Mouse (Mus musculus): ENCODE measurements around the gene Myadm. TPM values are rescaled to one million over a fixed set of nuclear protein-coding genes. Genes with fewer than 3 reads are reported as not detected.

Gene Myadm
- polyA plus RNA-seq, 1 experiment from 2014 or later = 105 TPM

GRCm38 (mm10) chr7:3302556-3303275 lies 13.8 kb downstream of the Myadm start:
- no peak for ATAC-seq (ENCODE audit: insufficient number of reproducible peaks, low FRiP score, low TSS enrichment, low read depth)
- Histone ChIP-seq H3K4me2 (replicated peaks) (peak overlapping the region; percentile 65), H3K27me3 (peaks cover 53% of the 10 kb centered on the region), H3K4me3 (replicated peaks) (peak overlapping the region; percentile 37), H3K9ac (no peak overlapping the region), H3K36me3 (peaks cover 13% of the 10 kb centered on the region; the same call in 1 of the 2 replicates), H3K27ac (replicated peaks) (no peak overlapping the region), H3K4me1 (peaks cover 25% of the 10 kb centered on the region), H3K9me3 (replicated peaks) (no peaks in the 10 kb centered on the region)
- 2% methylated on average over 16 of the region's 16 CpGs for WGBS

GRCm38 (mm10) chr7:3303276-3303781 lies 14.4 kb downstream of the Myadm start:
- H3K9ac ChIP-seq = no peak overlapping the region

GRCm38 (mm10) chr7:3303789-3304188 lies 14.9 kb downstream of the Myadm start:
- WGBS = 4% methylated on average over 12 of the region's 12 CpGs
- ATAC-seq (ENCODE audit: insufficient number of reproducible peaks, low FRiP score, low TSS enrichment, low read depth) = no peak
- no peak overlapping the region for H3K9ac ChIP-seq

More at GRCm38 (mm10) chr7:3303276-3303781, 14.4 kb downstream of the Myadm start:
- Histone ChIP-seq H3K36me3 (0 out of 2 replicates have a peak, but pooled peaks cover 7% of the 10 kb centered on the region), H3K4me2 (replicated peaks) (peak overlapping the region; percentile 65), H3K4me3 (replicated peaks) (peak overlapping the region; percentile 37), H3K27me3 (peaks cover 54% of the 10 kb centered on the region), H3K27ac (replicated peaks) (no peak overlapping the region), H3K9me3 (replicated peaks) (no peaks in the 10 kb centered on the region), H3K4me1 (peaks cover 25% of the 10 kb centered on the region)
- under 1% methylated on average over 28 of the region's 29 CpGs for WGBS
- ATAC-seq (ENCODE audit: insufficient number of reproducible peaks, low FRiP score, low TSS enrichment, low read depth) = peak; percentile 49; the same call in 1 of the 2 replicates

GRCm38 (mm10) chr7:3304298-3304697 lies 15.4 kb downstream of the Myadm start:
- H3K4me2 ChIP-seq (replicated peaks) = no peak overlapping the region
- H3K27me3 ChIP-seq = peaks cover 54% of the 10 kb centered on the region
- H3K4me1 ChIP-seq = peaks cover 25% of the 10 kb centered on the region
- H3K9ac ChIP-seq = no peak overlapping the region
- WGBS = 3% methylated on average over 10 of the region's 10 CpGs
- no peaks in the 10 kb centered on the region for H3K36me3 ChIP-seq
- ATAC-seq (ENCODE audit: insufficient number of reproducible peaks, low FRiP score, low TSS enrichment, low read depth) = no peak
- H3K27ac ChIP-seq (replicated peaks) = no peak overlapping the region
- no peaks in the 10 kb centered on the region for H3K9me3 ChIP-seq (replicated peaks)
- no peak overlapping the region for H3K4me3 ChIP-seq (replicated peaks)

More at GRCm38 (mm10) chr7:3303789-3304188, 14.9 kb downstream of the Myadm start:
- H3K9me3 ChIP-seq (replicated peaks) = no peaks in the 10 kb centered on the region
- H3K36me3 ChIP-seq = 0 out of 2 replicates have a peak, but pooled peaks cover 2% of the 10 kb centered on the region
- H3K4me1 ChIP-seq = peaks cover 25% of the 10 kb centered on the region
- peak overlapping the region; percentile 65 for H3K4me2 ChIP-seq (replicated peaks)
- H3K4me3 ChIP-seq (replicated peaks) = peak overlapping the region; percentile 37
- no peak overlapping the region for H3K27ac ChIP-seq (replicated peaks)
- peaks cover 54% of the 10 kb centered on the region for H3K27me3 ChIP-seq

- Histone ChIP-seq H3K4me2 (replicated peaks) (no peak overlapping the region), H3K4me3 (replicated peaks) (no peak overlapping the region), H3K27ac (replicated peaks) (no peak overlapping the region), H3K4me1 (peaks cover 25% of the 10 kb centered on the region), H3K27me3 (peaks cover 47% of the 10 kb centered on the region), H3K9ac (no peak overlapping the region), H3K9me3 (replicated peaks) (no peaks in the 10 kb centered on the region), H3K36me3 (no peaks in the 10 kb centered on the region)
- 71% methylated on average over 3 of the region's 3 CpGs for WGBS
- no peak for ATAC-seq (ENCODE audit: insufficient number of reproducible peaks, low FRiP score, low TSS enrichment, low read depth)
Measured at GRCm38 (mm10) chr7:3306400-3306799, 17.5 kb downstream of the Myadm start.

- 54% methylated on average over 4 of the region's 4 CpGs for WGBS
- peaks cover 29% of the 10 kb centered on the region for H3K27me3 ChIP-seq
- ATAC-seq (ENCODE audit: insufficient number of reproducible peaks, low FRiP score, low TSS enrichment, low read depth) = no peak
Measured at GRCm38 (mm10) chr7:3308646-3309045, 19.8 kb downstream of the Myadm start.

GRCm38 (mm10) chr7:3310233-3310632 lies 21.4 kb downstream of the Myadm start:
- H3K27me3 ChIP-seq = peaks cover 16% of the 10 kb centered on the region
- no peaks in the 10 kb centered on the region for H3K4me1 ChIP-seq
- 95% methylated on average over 7 of the region's 7 CpGs for WGBS
- no peak for ATAC-seq (ENCODE audit: insufficient number of reproducible peaks, low FRiP score, low TSS enrichment, low read depth)
- H3K36me3 ChIP-seq = no peaks in the 10 kb centered on the region
- no peak overlapping the region for H3K9ac ChIP-seq
- no peaks in the 10 kb centered on the region for H3K9me3 ChIP-seq (replicated peaks)
- H3K27ac ChIP-seq (replicated peaks) = no peak overlapping the region
- H3K4me2 ChIP-seq (replicated peaks) = no peak overlapping the region
- H3K4me3 ChIP-seq (replicated peaks) = no peak overlapping the region

More at GRCm38 (mm10) chr7:3308646-3309045, 19.8 kb downstream of the Myadm start:
- Histone ChIP-seq H3K9ac (no peak overlapping the region), H3K4me1 (peaks cover 7% of the 10 kb centered on the region), H3K4me3 (replicated peaks) (no peak overlapping the region), H3K9me3 (replicated peaks) (no peaks in the 10 kb centered on the region), H3K36me3 (no peaks in the 10 kb centered on the region), H3K27ac (replicated peaks) (no peak overlapping the region), H3K4me2 (replicated peaks) (no peak overlapping the region)

- no peak overlapping the region for H3K27ac ChIP-seq (replicated peaks)
- no peaks in the 10 kb centered on the region for H3K27me3 ChIP-seq
- H3K4me3 ChIP-seq (replicated peaks) = no peak overlapping the region
- H3K9ac ChIP-seq = no peak overlapping the region
- H3K4me1 ChIP-seq = no peaks in the 10 kb centered on the region
- no peak for ATAC-seq (ENCODE audit: insufficient number of reproducible peaks, low FRiP score, low TSS enrichment, low read depth)
- H3K9me3 ChIP-seq (replicated peaks) = no peaks in the 10 kb centered on the region
- no peak overlapping the region for H3K4me2 ChIP-seq (replicated peaks)
- H3K36me3 ChIP-seq = no peaks in the 10 kb centered on the region
- 86% methylated on average over 8 of the region's 8 CpGs for WGBS
Measured at GRCm38 (mm10) chr7:3313571-3313970, 24.7 kb downstream of the Myadm start.

- Histone ChIP-seq H3K4me3 (replicated peaks) (no peak overlapping the region), H3K9me3 (replicated peaks) (no peaks in the 10 kb centered on the region), H3K4me2 (replicated peaks) (no peak overlapping the region), H3K36me3 (no peaks in the 10 kb centered on the region), H3K27ac (replicated peaks) (no peak overlapping the region), H3K9ac (no peak overlapping the region), H3K4me1 (no peaks in the 10 kb centered on the region), H3K27me3 (no peaks in the 10 kb centered on the region)
- no peak for ATAC-seq (ENCODE audit: insufficient number of reproducible peaks, low FRiP score, low TSS enrichment, low read depth)
- 62% methylated on average over 5 of the region's 5 CpGs for WGBS
Measured at GRCm38 (mm10) chr7:3314121-3314520, 25.2 kb downstream of the Myadm start.

- no peaks in the 10 kb centered on the region for H3K27me3 ChIP-seq
- no peak for ATAC-seq (ENCODE audit: insufficient number of reproducible peaks, low FRiP score, low TSS enrichment, low read depth)
- no peak overlapping the region for H3K27ac ChIP-seq (replicated peaks)
- H3K36me3 ChIP-seq = no peaks in the 10 kb centered on the region
- no peak overlapping the region for H3K9ac ChIP-seq
- no peaks in the 10 kb centered on the region for H3K4me1 ChIP-seq
- H3K4me2 ChIP-seq (replicated peaks) = no peak overlapping the region
- H3K9me3 ChIP-seq (replicated peaks) = no peaks in the 10 kb centered on the region
- H3K4me3 ChIP-seq (replicated peaks) = no peak overlapping the region
- WGBS = 36% methylated on average over 4 of the region's 4 CpGs
Measured at GRCm38 (mm10) chr7:3317704-3318103, 28.8 kb downstream of the Myadm start.

GRCm38 (mm10) chr7:3320856-3321255 lies 32.0 kb downstream of the Myadm start:
- ATAC-seq (ENCODE audit: insufficient number of reproducible peaks, low FRiP score, low TSS enrichment, low read depth) = no peak

More at GRCm38 (mm10) chr7:3320856-3321255, 32.0 kb downstream of the Myadm start:
- Histone ChIP-seq H3K36me3 (no peaks in the 10 kb centered on the region), H3K4me2 (replicated peaks) (no peak overlapping the region), H3K9me3 (replicated peaks) (no peaks in the 10 kb centered on the region), H3K4me1 (no peaks in the 10 kb centered on the region), H3K4me3 (replicated peaks) (no peak overlapping the region), H3K27me3 (no peaks in the 10 kb centered on the region), H3K9ac (no peak overlapping the region), H3K27ac (replicated peaks) (no peak overlapping the region)
- 43% methylated on average over 3 of the region's 3 CpGs for WGBS
